Comparison of ENCODE assay signal across 8 mouse cellular contexts in the genomic region with DNA sequence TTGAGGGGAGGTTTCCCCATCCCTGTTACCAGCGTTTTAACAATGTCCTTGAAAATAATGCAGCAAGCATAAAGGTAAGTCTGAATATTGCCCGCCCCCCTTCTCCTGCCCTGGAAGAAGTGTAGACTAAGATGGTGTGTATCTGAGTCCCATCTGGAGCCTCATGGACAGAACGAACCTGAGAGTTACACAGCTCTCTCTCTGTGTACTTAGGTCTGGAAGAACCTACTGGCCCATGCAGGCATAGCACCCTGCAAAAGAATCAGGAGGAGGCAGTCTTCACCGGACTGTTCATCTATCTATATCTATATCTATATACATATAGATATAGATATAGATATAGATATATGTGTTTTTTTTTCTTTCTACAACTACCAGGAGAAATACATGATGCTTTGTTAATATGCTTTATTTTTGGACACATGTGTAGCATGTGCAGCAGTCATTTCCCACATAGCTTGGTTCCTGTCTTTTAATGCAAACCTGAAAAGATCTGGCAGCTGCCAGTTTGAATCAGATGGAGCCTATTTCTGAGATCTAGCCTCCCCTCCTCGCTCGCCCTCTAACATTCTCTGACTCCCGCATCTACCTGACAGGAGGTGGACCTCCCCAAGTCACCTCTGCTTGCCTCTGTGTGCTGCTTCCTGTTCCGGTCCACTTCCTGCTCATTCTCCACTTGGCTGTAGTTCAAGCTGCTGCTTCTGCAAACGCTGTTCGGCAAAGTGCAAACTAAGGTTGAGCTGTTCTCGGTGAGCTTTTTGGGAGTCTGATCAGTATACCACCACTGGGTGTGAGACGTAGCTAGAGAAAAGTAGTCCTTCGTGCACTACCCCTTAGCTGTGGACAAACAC. TPM values are rescaled to one million over a fixed set of nuclear protein-coding genes. Genes with fewer than 3 reads are reported as not detected.
DNase-seq lines count a peak whose midpoint lies in the region; ATAC-seq and TF ChIP-seq lines count a peak whose summit lies in the region.

No protein-coding gene starts in this region.

- H3K4me2 ChIP-seq in neural tube, embryonic 11.5 days (ENCODE audit: low read depth), result peak overlapping the region; percentile 66; the same call in 1 of the 2 replicates
- no peak overlapping the region for H3K4me2 ChIP-seq in embryonic facial prominence, embryonic 11.5 days (ENCODE audit: low read depth, low read length)
- peak overlapping the region; percentile 96 for H3K4me2 ChIP-seq in intestine, embryonic 16.5 days (ENCODE audit: low read depth, low read length)
- H3K4me2 ChIP-seq in lung, embryonic 16.5 days (ENCODE audit: low read depth, low read length), result peak overlapping the region; percentile 98

- peak; percentile 12; the same call in 1 of the 2 replicates for TF ChIP-seq POLR2A in small intestine, adult 2 months (IDR thresholded peaks at IDR 0.05; ENCODE audit: low read depth, low read length)

- no peak for DNase-seq in neural tube, embryonic 11.5 days (ENCODE audit: low spot score)
- DNase-seq in neural tube, embryonic 10.5 days (ENCODE audit: extremely low spot score, low spot score), result no peak
- DNase-seq in embryonic facial prominence, embryonic 11.5 days (ENCODE audit: low spot score), result peak; percentile 12
- DNase-seq in layer of hippocampus, postnatal 36 days, result no peak
- no peak for DNase-seq in cerebellum, adult 11-12 months

- 0 out of 2 replicates have a peak, but pooled peaks cover 3% of the 10 kb centered on the region for H3K27me3 ChIP-seq in neural tube, embryonic 11.5 days (ENCODE audit: control insufficient read depth, insufficient read depth, low read length)
- no peaks in the 10 kb centered on the region for H3K27me3 ChIP-seq in embryonic facial prominence, embryonic 11.5 days (ENCODE audit: control insufficient read depth, insufficient read depth, low read length)
- no peaks in the 10 kb centered on the region for H3K27me3 ChIP-seq in intestine, embryonic 16.5 days (replicated peaks; ENCODE audit: control insufficient read depth, insufficient read depth, low read length)
- H3K27me3 ChIP-seq in lung, embryonic 16.5 days (ENCODE audit: control insufficient read depth, insufficient read depth, low read depth, low read length), result no peaks in the 10 kb centered on the region
- H3K27me3 ChIP-seq in small intestine, adult 2 months (ENCODE audit: control insufficient read depth, insufficient read depth, low read length), result no peaks in the 10 kb centered on the region

- H3K4me1 ChIP-seq in neural tube, embryonic 11.5 days (ENCODE audit: control insufficient read depth, insufficient read depth, low read length), result 0 out of 2 replicates have a peak, but pooled peaks cover 3% of the 10 kb centered on the region
- no peaks in the 10 kb centered on the region for H3K4me1 ChIP-seq in embryonic facial prominence, embryonic 11.5 days (ENCODE audit: control insufficient read depth, insufficient read depth, low read length)
- H3K4me1 ChIP-seq in intestine, embryonic 16.5 days (ENCODE audit: control insufficient read depth, insufficient read depth, low read length), result peaks cover 8% of the 10 kb centered on the region
- H3K4me1 ChIP-seq in lung, embryonic 16.5 days (replicated peaks; ENCODE audit: control insufficient read depth, insufficient read depth, low read length), result peaks cover 14% of the 10 kb centered on the region
- H3K4me1 ChIP-seq in small intestine, adult 2 months (ENCODE audit: control insufficient read depth, insufficient read depth, insufficient read length, low read length), result peaks cover 5% of the 10 kb centered on the region; the same call in 1 of the 2 replicates

- H3K9me3 ChIP-seq in neural tube, embryonic 11.5 days (ENCODE audit: control insufficient read depth, low read length), result no peaks in the 10 kb centered on the region
- no peaks in the 10 kb centered on the region for H3K9me3 ChIP-seq in embryonic facial prominence, embryonic 11.5 days (replicated peaks; ENCODE audit: control insufficient read depth, low read length)
- no peaks in the 10 kb centered on the region for H3K9me3 ChIP-seq in intestine, embryonic 16.5 days (ENCODE audit: control insufficient read depth, low read length)
- no peaks in the 10 kb centered on the region for H3K9me3 ChIP-seq in lung, embryonic 16.5 days (ENCODE audit: control insufficient read depth, low read length)

- H3K4me3 ChIP-seq in neural tube, embryonic 11.5 days (ENCODE audit: low read depth, low read length), result no peak overlapping the region
- no peak overlapping the region for H3K4me3 ChIP-seq in embryonic facial prominence, embryonic 11.5 days (ENCODE audit: low read depth, low read length)
- 0 out of 2 replicates have a peak overlapping the region, but pooled peaks have one; percentile 76 for H3K4me3 ChIP-seq in intestine, embryonic 16.5 days (ENCODE audit: low read length)
- H3K4me3 ChIP-seq in lung, embryonic 16.5 days (ENCODE audit: low read length), result no peak overlapping the region; the same call in 1 of the 2 replicates
- H3K4me3 ChIP-seq in small intestine, adult 2 months (ENCODE audit: low read depth, low read length), result peak overlapping the region; percentile 32

- no peak overlapping the region for H3K9ac ChIP-seq in neural tube, embryonic 11.5 days (ENCODE audit: low read length)
- no peak overlapping the region; the same call in 1 of the 2 replicates for H3K9ac ChIP-seq in embryonic facial prominence, embryonic 11.5 days (replicated peaks; ENCODE audit: low read length)
- no peak overlapping the region for H3K9ac ChIP-seq in intestine, embryonic 16.5 days (ENCODE audit: low read depth, low read length)
- peak overlapping the region; percentile 89 for H3K9ac ChIP-seq in lung, embryonic 16.5 days (ENCODE audit: low read length)

- WGBS in neural tube, embryonic 11.5 days, result 84% methylated on average over 13 of the region's 13 CpGs
- 79% methylated on average over 13 of the region's 13 CpGs for WGBS in embryonic facial prominence, embryonic 11.5 days
- 62% methylated on average over 13 of the region's 13 CpGs for WGBS in intestine, embryonic 16.5 days
- 43% methylated on average over 13 of the region's 13 CpGs for WGBS in lung, embryonic 16.5 days
- 27% methylated on average over 13 of the region's 13 CpGs for WGBS in small intestine, adult 2 months

- TF ChIP-seq CTCF in small intestine, adult 2 months (IDR thresholded peaks at IDR 0.05; ENCODE audit: extremely low read depth, insufficient read length, insufficient replicate concordance, low read depth, low read length), result peak; percentile 21; the same call in 1 of the 2 replicates

- no peaks in the 10 kb centered on the region for H3K36me3 ChIP-seq in neural tube, embryonic 11.5 days (ENCODE audit: control insufficient read depth, insufficient read depth, low read length)
- H3K36me3 ChIP-seq in embryonic facial prominence, embryonic 11.5 days (replicated peaks; ENCODE audit: control insufficient read depth, insufficient read depth, low read depth, low read length), result no peaks in the 10 kb centered on the region
- no peaks in the 10 kb centered on the region for H3K36me3 ChIP-seq in intestine, embryonic 16.5 days (ENCODE audit: control insufficient read depth, insufficient read depth, low read length)
- peaks cover 2% of the 10 kb centered on the region; the same call in 1 of the 2 replicates for H3K36me3 ChIP-seq in lung, embryonic 16.5 days (ENCODE audit: control insufficient read depth, insufficient read depth, low read length)
- H3K36me3 ChIP-seq in small intestine, adult 2 months (ENCODE audit: control insufficient read depth, insufficient read depth, low read length), result peaks cover 10% of the 10 kb centered on the region; the same call in 1 of the 2 replicates

- H3K27ac ChIP-seq in neural tube, embryonic 11.5 days (ENCODE audit: low read depth, low read length), result no peak overlapping the region
- H3K27ac ChIP-seq in embryonic facial prominence, embryonic 11.5 days (replicated peaks; ENCODE audit: low read depth, low read length), result no peak overlapping the region
- no peak overlapping the region for H3K27ac ChIP-seq in intestine, embryonic 16.5 days (ENCODE audit: low read length)
- no peak overlapping the region for H3K27ac ChIP-seq in lung, embryonic 16.5 days (ENCODE audit: low read length)
- no peak overlapping the region for H3K27ac ChIP-seq in small intestine, adult 2 months (ENCODE audit: insufficient read depth, low read depth, low read length)

- no peak for ATAC-seq in neural tube, embryonic 11.5 days (ENCODE audit: insufficient read depth, low FRiP score, low TSS enrichment)
- no peak for ATAC-seq in embryonic facial prominence, embryonic 11.5 days (replicated peaks; ENCODE audit: insufficient number of reproducible peaks, low FRiP score, low TSS enrichment, low read depth)
- ATAC-seq in intestine, embryonic 16.5 days, result no peak
- no peak for ATAC-seq in lung, embryonic 16.5 days (ENCODE audit: low read depth)

RNA-seq across cellular contexts. Expression of gene Entpd6, which starts 1.5 kb away (rescaled TPM):
- 30.7 and 31.2 TPM in 2 replicates for polyA plus RNA-seq in neural tube, embryonic 11.5 days (2014; fragmentation: Nextera tagmentation; extraction: Ambion mirVana)
- 22.6 and 24.0 TPM in 2 replicates for polyA plus RNA-seq in embryonic facial prominence, embryonic 11.5 days (2014; fragmentation: Nextera tagmentation; extraction: Ambion mirVana)
- polyA plus RNA-seq in intestine, embryonic 16.5 days (2015; fragmentation: Nextera tagmentation; extraction: Ambion mirVana), result 25.4 and 28.1 TPM in 2 replicates
- 29.8 and 29.9 TPM in 2 replicates for polyA plus RNA-seq in lung, embryonic 16.5 days (2015; fragmentation: Nextera tagmentation; extraction: Ambion mirVana)
- 11.3 and 19.8 TPM in 2 replicates for polyA plus RNA-seq in small intestine, adult 2 months (2012; rRNA removed)
- total RNA-seq in layer of hippocampus, postnatal 36 days (2021), result 10 to 100 TPM; 66.2 to 67.6 TPM

RNA-seq across cellular contexts. Expression of gene Pygb, which starts 36.2 kb away (rescaled TPM):
- polyA plus RNA-seq in neural tube, embryonic 11.5 days (2014; fragmentation: Nextera tagmentation; extraction: Ambion mirVana), result 50.2 and 52.8 TPM in 2 replicates
- polyA plus RNA-seq in embryonic facial prominence, embryonic 11.5 days (2014; fragmentation: Nextera tagmentation; extraction: Ambion mirVana), result 38.9 and 43.4 TPM in 2 replicates
- 78.8 and 81.4 TPM in 2 replicates for polyA plus RNA-seq in intestine, embryonic 16.5 days (2015; fragmentation: Nextera tagmentation; extraction: Ambion mirVana)
- 92.4 and 94.3 TPM in 2 replicates for polyA plus RNA-seq in lung, embryonic 16.5 days (2015; fragmentation: Nextera tagmentation; extraction: Ambion mirVana)
- polyA plus RNA-seq in small intestine, adult 2 months (2012; rRNA removed), result 15.6 and 20.5 TPM in 2 replicates
- total RNA-seq in layer of hippocampus, postnatal 36 days (2021), result 100 to 1,000 TPM; 196 to 204 TPM

Comparison
In these comparisons a context has a peak if more than half of its experiments do, and no peak if none do; other contexts are left out.
1. H3K4me3 ChIP-seq: peak in intestine, embryonic 16.5 days (single experiment) and small intestine, adult 2 months (single experiment); none in neural tube, embryonic 11.5 days (single experiment), embryonic facial prominence, embryonic 11.5 days (single experiment) and lung, embryonic 16.5 days (single experiment).